Mouse (Mus musculus) MEL (cell line): ENCODE results near the gene Atxn7l1. TPM values are rescaled to one million over a fixed set of nuclear protein-coding genes. Genes with fewer than 3 reads are reported as not detected.

Experiments used
- DNase-seq: peaks from one replicate; pipeline ENCODE4 v3.0.0; 2011; ENCODE audit warnings: low read depth, low spot score
- H3K27ac ChIP-seq: 2 replicates; pipeline ENCODE4 v1.5.1; 2012; ENCODE audit warnings: low read depth, mild to moderate bottlenecking, control low read depth, low read length, moderate library complexity; ENCODE audit not compliant: control insufficient read depth
- H3K27me3 ChIP-seq, 2 experiments: fragments of 150-350 bp in 1 of 2; sonication (generic) in 1 of 2; 2 replicates each; pipeline ENCODE4 v1.6.1; 2012; ENCODE audit warnings: low read length in 2 of 2, mild to moderate bottlenecking in 2 of 2, improper control_type of control experiment in 1 of 2, moderate library complexity in 1 of 2; ENCODE audit not compliant: insufficient read depth in 2 of 2, control insufficient read depth in 1 of 2
- H3K36me3 ChIP-seq, 2 experiments: 2 replicates each; pipeline ENCODE4 v1.6.1; 2012 to 2014; ENCODE audit warnings: low read length in 2 of 2, improper control_type of control experiment in 1 of 2, inconsistent platforms in 1 of 2, mild to moderate bottlenecking in 1 of 2; ENCODE audit not compliant: insufficient read depth in 2 of 2, control insufficient read depth in 1 of 2
- H3K4me1 ChIP-seq, 2 experiments: fragments of 150-350 bp in 1 of 2; sonication (generic) in 1 of 2; 2 replicates each; pipeline ENCODE4 v1.6.1; 2012; ENCODE audit warnings: low read length in 2 of 2, improper control_type of control experiment in 1 of 2, mild to moderate bottlenecking in 1 of 2; ENCODE audit not compliant: insufficient read depth in 2 of 2, control insufficient read depth in 1 of 2
- H3K4me3 ChIP-seq, 2 experiments: fragments of 150-350 bp in 1 of 2; sonication (generic) in 1 of 2; 2 replicates each; pipeline ENCODE4 v1.5.1; 2012; ENCODE audit warnings: low read depth in 2 of 2, low read length in 2 of 2, mild to moderate bottlenecking in 2 of 2, moderate library complexity in 2 of 2, control low read depth in 1 of 2, improper control_type of control experiment in 1 of 2; ENCODE audit not compliant: control insufficient read depth in 1 of 2, insufficient read depth in 1 of 2
- H3K79me2 ChIP-seq: 2 replicates; pipeline ENCODE4 v1.6.1; 2012; ENCODE audit warnings: mild to moderate bottlenecking, low read length, moderate library complexity; ENCODE audit not compliant: control insufficient read depth, poor library complexity, insufficient read depth
- H3K9ac ChIP-seq: 2 replicates; pipeline ENCODE4 v1.6.1; 2012; ENCODE audit warnings: low read depth, mild to moderate bottlenecking, control low read depth, low read length, moderate library complexity; ENCODE audit not compliant: control insufficient read depth, poor library complexity, severe bottlenecking
- H3K9me3 ChIP-seq: fragments of 150-350 bp; sonication (generic); replicated peaks from 2 replicates; pipeline ENCODE4 v1.6.1; 2012; ENCODE audit warnings: mild to moderate bottlenecking, low read length, improper control_type of control experiment, moderate library complexity; ENCODE audit not compliant: insufficient read depth
- BHLHE40 ChIP-seq: IDR thresholded peaks from 2 replicates; pipeline ENCODE4 v1.6.1; 2012; ENCODE audit warnings: low read depth, mild to moderate bottlenecking, inconsistent platforms, low read length, improper control_type of control experiment, borderline replicate concordance
- CHD1 ChIP-seq: IDR thresholded peaks from 2 replicates; pipeline ENCODE4 v1.6.1; 2012; ENCODE audit warnings: low read depth, mild to moderate bottlenecking, inconsistent platforms, low read length, improper control_type of control experiment
- CHD2 ChIP-seq: IDR thresholded peaks from 2 replicates; pipeline ENCODE4 v1.6.1; 2011; ENCODE audit warnings: low read length, improper control_type of control experiment
- CTCF ChIP-seq, 3 experiments: IDR thresholded peaks in 2 of 3; conservative IDR thresholded peaks in 1 of 3; 2 replicates each; pipeline ENCODE4 v1.5.1; 2011 to 2012; ENCODE audit warnings: low read length in 3 of 3, low read depth in 2 of 3, mild to moderate bottlenecking in 2 of 3, improper control_type of control experiment in 1 of 3, inconsistent platforms in 1 of 3, mixed read lengths in 1 of 3, moderate library complexity in 1 of 3; ENCODE audit not compliant: control insufficient read depth in 1 of 3, insufficient read depth in 1 of 3, poor library complexity in 1 of 3, severe bottlenecking in 1 of 3
- E2F4 ChIP-seq: IDR thresholded peaks from 2 replicates; pipeline ENCODE4 v1.6.1; 2011; ENCODE audit warnings: low read depth, low read length, improper control_type of control experiment, borderline replicate concordance
- ELF1 ChIP-seq: IDR thresholded peaks from 2 replicates; pipeline ENCODE4 v1.6.1; 2014; ENCODE audit warnings: low read depth, mild to moderate bottlenecking, inconsistent platforms, low read length, improper control_type of control experiment, moderate library complexity
- EP300 ChIP-seq, 2 experiments: IDR thresholded peaks; 2 replicates each; pipeline ENCODE4 v1.6.1; 2011; ENCODE audit warnings: improper control_type of control experiment in 2 of 2, low read length in 2 of 2, low read depth in 1 of 2, mild to moderate bottlenecking in 1 of 2
- ETS1 ChIP-seq: IDR thresholded peaks from 2 replicates; pipeline ENCODE4 v1.6.1; 2012; ENCODE audit warnings: low read depth, mild to moderate bottlenecking, inconsistent platforms, low read length, improper control_type of control experiment, moderate library complexity
- GABPA ChIP-seq: IDR thresholded peaks from 2 replicates; pipeline ENCODE4 v1.6.1; 2012; ENCODE audit warnings: low read depth, mild to moderate bottlenecking, inconsistent platforms, low read length, improper control_type of control experiment, moderate library complexity
- GATA1 ChIP-seq: IDR thresholded peaks from 2 replicates; pipeline ENCODE4 v1.6.1; 2011; ENCODE audit warnings: low read depth, low read length, improper control_type of control experiment
- HCFC1 ChIP-seq: IDR thresholded peaks from 2 replicates; pipeline ENCODE4 v1.6.1; 2012; ENCODE audit warnings: low read depth, mild to moderate bottlenecking, inconsistent platforms, low read length, improper control_type of control experiment, moderate library complexity
- JUND ChIP-seq: IDR thresholded peaks from 2 replicates; pipeline ENCODE4 v1.6.1; 2011; ENCODE audit warnings: low read depth, mild to moderate bottlenecking, improper control_type of control experiment, low read length
- KAT2A ChIP-seq: conservative IDR thresholded peaks from 2 replicates; pipeline ENCODE4 v1.6.1; 2012; ENCODE audit warnings: low read depth, low read length, improper control_type of control experiment, inconsistent platforms
- MAFK ChIP-seq: IDR thresholded peaks from 2 replicates; pipeline ENCODE4 v1.6.1; 2011; ENCODE audit warnings: low read depth, mild to moderate bottlenecking, low read length, improper control_type of control experiment, borderline replicate concordance
- MAX ChIP-seq: IDR thresholded peaks from 2 replicates; pipeline ENCODE4 v1.6.1; 2011; ENCODE audit warnings: low read length, improper control_type of control experiment
- MAZ ChIP-seq: IDR thresholded peaks from 2 replicates; pipeline ENCODE4 v1.6.1; 2012; ENCODE audit warnings: low read depth, mild to moderate bottlenecking, inconsistent platforms, low read length, improper control_type of control experiment
- MEF2A ChIP-seq: IDR thresholded peaks from 2 replicates; pipeline ENCODE4 v1.6.1; 2014; ENCODE audit warnings: low read depth, mild to moderate bottlenecking, inconsistent platforms, low read length, improper control_type of control experiment; ENCODE audit not compliant: poor library complexity, insufficient replicate concordance, severe bottlenecking; ENCODE audit errors: extremely low read depth
- MXI1 ChIP-seq: IDR thresholded peaks from 2 replicates; pipeline ENCODE4 v1.6.1; 2011; ENCODE audit warnings: mild to moderate bottlenecking, low read depth, low read length, improper control_type of control experiment
- MYB ChIP-seq: IDR thresholded peaks from 2 replicates; pipeline ENCODE4 v1.6.1; 2011; ENCODE audit warnings: mild to moderate bottlenecking, low read depth, low read length, improper control_type of control experiment
- MYC ChIP-seq: IDR thresholded peaks from 2 replicates; pipeline ENCODE4 v1.6.1; 2011; ENCODE audit warnings: low read depth, mild to moderate bottlenecking, low read length, improper control_type of control experiment, moderate library complexity
- NELFE ChIP-seq: IDR thresholded peaks from 2 replicates; pipeline ENCODE4 v1.6.1; 2011; ENCODE audit warnings: low read depth, low read length, improper control_type of control experiment
- NRF1 ChIP-seq: IDR thresholded peaks from 2 replicates; pipeline ENCODE4 v1.6.1; 2014; ENCODE audit warnings: low read depth, mild to moderate bottlenecking, inconsistent platforms, low read length, improper control_type of control experiment, moderate library complexity; ENCODE audit not compliant: poor library complexity, insufficient read depth, severe bottlenecking
- POLR2A ChIP-seq, 2 experiments: IDR thresholded peaks; 2 replicates each; pipeline ENCODE4 v1.6.1; 2011 to 2012; ENCODE audit warnings: low read length in 2 of 2, mild to moderate bottlenecking in 2 of 2, control low read depth in 1 of 2, improper control_type of control experiment in 1 of 2, low read depth in 1 of 2, moderate library complexity in 1 of 2; ENCODE audit not compliant: control insufficient read depth in 1 of 2, insufficient read depth in 1 of 2, poor library complexity in 1 of 2
- POLR2AphosphoS2 ChIP-seq: IDR thresholded peaks from 2 replicates; pipeline ENCODE4 v1.6.1; 2011; ENCODE audit warnings: low read length, improper control_type of control experiment
- POLR2AphosphoS5 ChIP-seq: IDR thresholded peaks from 2 replicates; pipeline ENCODE4 v1.6.1; 2012; ENCODE audit warnings: low read depth, borderline replicate concordance, mild to moderate bottlenecking, inconsistent platforms, low read length, moderate library complexity, mixed read lengths
- RAD21 ChIP-seq: IDR thresholded peaks from 2 replicates; pipeline ENCODE4 v1.6.1; 2011; ENCODE audit warnings: mild to moderate bottlenecking, low read depth, low read length, improper control_type of control experiment
- RCOR1 ChIP-seq: IDR thresholded peaks from 2 replicates; pipeline ENCODE4 v1.6.1; 2012; ENCODE audit warnings: low read depth, mild to moderate bottlenecking, inconsistent platforms, low read length, improper control_type of control experiment
- SIN3A ChIP-seq: IDR thresholded peaks from 2 replicates; pipeline ENCODE4 v1.6.1; 2012; ENCODE audit warnings: low read length, improper control_type of control experiment, inconsistent platforms
- SMC3 ChIP-seq: IDR thresholded peaks from 2 replicates; pipeline ENCODE4 v1.6.1; 2011; ENCODE audit warnings: low read depth, low read length, improper control_type of control experiment
- TAL1 ChIP-seq: IDR thresholded peaks from 2 replicates; pipeline ENCODE4 v1.6.1; 2012; ENCODE audit warnings: mild to moderate bottlenecking, inconsistent platforms, low read length, moderate library complexity, mixed read lengths
- TBP ChIP-seq: IDR thresholded peaks from 2 replicates; pipeline ENCODE4 v1.8.0; 2011; ENCODE audit warnings: low read depth, low read length, improper control_type of control experiment
- TCF12 ChIP-seq: IDR thresholded peaks from 2 replicates; pipeline ENCODE4 v1.6.1; 2014; ENCODE audit warnings: low read depth, mild to moderate bottlenecking, inconsistent platforms, low read length, improper control_type of control experiment, moderate library complexity
- UBTF ChIP-seq: IDR thresholded peaks from 2 replicates; pipeline ENCODE4 v1.6.1; 2012; ENCODE audit warnings: low read depth, mild to moderate bottlenecking, inconsistent platforms, low read length, improper control_type of control experiment, moderate library complexity, borderline replicate concordance; ENCODE audit not compliant: insufficient read depth
- USF2 ChIP-seq, 2 experiments: IDR thresholded peaks; 2 replicates each; pipeline ENCODE4 v1.6.1; 2011 to 2012; ENCODE audit warnings: improper control_type of control experiment in 2 of 2, low read length in 2 of 2, borderline replicate concordance in 1 of 2, inconsistent platforms in 1 of 2, low read depth in 1 of 2, mild to moderate bottlenecking in 1 of 2; ENCODE audit not compliant: insufficient read depth in 1 of 2
- ZC3H11A ChIP-seq: IDR thresholded peaks from 2 replicates; pipeline ENCODE4 v1.6.1; 2012; ENCODE audit warnings: low read depth, mild to moderate bottlenecking, inconsistent platforms, low read length, improper control_type of control experiment
- ZKSCAN1 ChIP-seq: IDR thresholded peaks from 2 replicates; pipeline ENCODE4 v1.6.1; 2012; ENCODE audit warnings: low read depth, mild to moderate bottlenecking, inconsistent platforms, low read length, improper control_type of control experiment, moderate library complexity
- ZMIZ1 ChIP-seq: IDR thresholded peaks from 2 replicates; pipeline ENCODE4 v1.6.1; 2012; ENCODE audit warnings: low read depth, mild to moderate bottlenecking, inconsistent platforms, low read length, improper control_type of control experiment, moderate library complexity
- ZNF384 ChIP-seq: IDR thresholded peaks from 2 replicates; pipeline ENCODE4 v1.6.1; 2012; ENCODE audit warnings: low read depth, mild to moderate bottlenecking, inconsistent platforms, low read length, improper control_type of control experiment
- polyA plus RNA-seq, 2 experiments: library from polyadenylated mRNA; stranded (reverse) in 1 of 2; unstranded in 1 of 2; fragments of >175 nt in 1 of 2; fragments of >200 nt in 1 of 2; gene quantifications; 2 replicates each; pipeline versions ENCODE4 v1.2.1 to v1.2.4; 2012; ENCODE audit warnings: low replicate concordance in 2 of 2, low read depth in 1 of 2; ENCODE audit not compliant: insufficient read length in 2 of 2, insufficient read depth in 1 of 2, missing spikeins in 1 of 2
- total RNA-seq: library from RNA; depleted of rRNA; stranded (reverse); fragments of 300-350 nt; gene quantifications from 2 replicates; pipeline ENCODE4 v1.2.3, GENCODE M21; 2012

Gene Atxn7l1
- total and polyA plus RNA-seq, 3 experiments, result 11.6 to 50.3 TPM; not detected in 1

- H3K4me1 ChIP-seq, result peaks cover 31 to 47% of the 10 kb centered on the region in 2 experiments
- no peak overlapping the region for H3K4me3 ChIP-seq
- H3K27me3 ChIP-seq, result no peaks in the 10 kb centered on the region
- no peaks in the 10 kb centered on the region for H3K79me2 ChIP-seq
- H3K9ac ChIP-seq, result no peak overlapping the region; the same call in 1 of the 2 replicates
- H3K9me3 ChIP-seq, result no peaks in the 10 kb centered on the region
- peak; percentile 82 for DNase-seq
- H3K36me3 ChIP-seq, result peaks cover 15 to 51% of the 10 kb centered on the region in 2 experiments
- peak overlapping the region; percentile 69 for H3K27ac ChIP-seq
- TF ChIP-seq ZMIZ1 (no peak), EP300 (IDR thresholded peaks at IDR 0.05; ENCODE audit: low read depth in 1 of 2, low read length in 2 of 2) (peak; percentile 83 to 88), SMC3 (no peak), NELFE (no peak), POLR2AphosphoS2 (no peak), CHD1 (no peak), BHLHE40 (no peak), HCFC1 (no peak), TAL1 (peak; percentile 93), ETS1 (peak; percentile 94), ELF1 (no peak), MXI1 (no peak; the same call in 1 of the 2 replicates), GABPA (no peak), UBTF (no peak), MAFK (no peak), TBP (no peak), CTCF (IDR thresholded peaks at IDR 0.05 in 2 of 3, conservative IDR thresholded peaks at IDR 0.05 in 1 of 3; ENCODE audit: control insufficient read depth in 1 of 3, insufficient read depth in 1 of 3, low read depth in 2 of 3, low read length in 3 of 3, poor library complexity in 1 of 3, severe bottlenecking in 1 of 3) (no peak), ZNF384 (0 out of 2 replicates have a peak, but pooled peaks have one; percentile 28), MEF2A (no peak), JUND (no peak), POLR2A (IDR thresholded peaks at IDR 0.05; ENCODE audit: control insufficient read depth in 1 of 2, insufficient read depth in 1 of 2, low read depth in 1 of 2, low read length in 2 of 2, poor library complexity in 1 of 2) (0 out of 4 replicates have a peak, but pooled peaks of 1 of the 2 experiments have one; percentile 16), MAX (peak; percentile 76), SIN3A (peak; percentile 67), MYC (no peak), NRF1 (no peak), TCF12 (peak; percentile 96), ZC3H11A (no peak), RCOR1 (no peak), MYB (no peak), E2F4 (no peak), USF2 (IDR thresholded peaks at IDR 0.05; ENCODE audit: borderline replicate concordance in 1 of 2, insufficient read depth in 1 of 2, low read depth in 1 of 2, low read length in 2 of 2) (no peak), POLR2AphosphoS5 (no peak), RAD21 (no peak), GATA1 (peak; percentile 93), CHD2 (no peak), MAZ (no peak), ZKSCAN1 (no peak), KAT2A (no peak)
These were observed 187.5 kb downstream of the Atxn7l1 start for GRCm38 (mm10) chr12:33334951-33335350.
